Mouse (Mus musculus): ENCODE measurements around the gene Phyhd1.
A peak's percentile ranks its signal among the peaks of the same experiment; 100 is the strongest.

The Phyhd1 gene

GRCm38 (mm10) chr2:30265767-30266253 lies at the start of gene Phyhd1:
TSS of gene Phyhd1 (plus strand) at chr2:30266203.
- DNase-seq = peak; percentile 88

GRCm38 (mm10) chr2:30216293-30216692 lies 49.7 kb upstream of the Phyhd1 start:
- no peak for DNase-seq

- no peak for DNase-seq
Measured at GRCm38 (mm10) chr2:30235593-30235992, 30.4 kb upstream of the Phyhd1 start.

GRCm38 (mm10) chr2:30236426-30237198 lies 29.4 kb upstream of the Phyhd1 start:
- peak; percentile 38 for DNase-seq

GRCm38 (mm10) chr2:30237199-30237880 lies 28.7 kb upstream of the Phyhd1 start, which contains the start of gene Lrrc8a:
TSS of gene Lrrc8a (plus strand) at chr2:30237715.
- DNase-seq = peak; percentile 100

GRCm38 (mm10) chr2:30237881-30238280 lies 28.1 kb upstream of the Phyhd1 start:
- peak; percentile 83 for DNase-seq

- DNase-seq = no peak
Measured at GRCm38 (mm10) chr2:30238906-30239465, 27.0 kb upstream of the Phyhd1 start.

- DNase-seq = peak; percentile 80
Measured at GRCm38 (mm10) chr2:30239777-30240176, 26.2 kb upstream of the Phyhd1 start.

GRCm38 (mm10) chr2:30240267-30240666 lies 25.7 kb upstream of the Phyhd1 start, which contains the start of gene Gm28035:
TSS of gene Gm28035 (plus strand) at chr2:30240567.
- no peak for DNase-seq

- DNase-seq = peak; percentile 85
Measured at GRCm38 (mm10) chr2:30242509-30242908, 23.5 kb upstream of the Phyhd1 start.

GRCm38 (mm10) chr2:30243391-30243790 lies 22.6 kb upstream of the Phyhd1 start:
- no peak for DNase-seq

GRCm38 (mm10) chr2:30244595-30245178 lies 21.3 kb upstream of the Phyhd1 start:
- DNase-seq = no peak

GRCm38 (mm10) chr2:30247036-30247435 lies 19.0 kb upstream of the Phyhd1 start:
- no peak for DNase-seq

GRCm38 (mm10) chr2:30247681-30248080 lies 18.3 kb upstream of the Phyhd1 start:
- no peak for DNase-seq

- no peak for DNase-seq
Measured at GRCm38 (mm10) chr2:30249182-30249581, 16.8 kb upstream of the Phyhd1 start.

GRCm38 (mm10) chr2:30250166-30251128 lies 15.6 kb upstream of the Phyhd1 start:
- no peak for DNase-seq

- DNase-seq = peak; percentile 61
Measured at GRCm38 (mm10) chr2:30251417-30252104, 14.4 kb upstream of the Phyhd1 start.

GRCm38 (mm10) chr2:30252521-30252920 lies 13.5 kb upstream of the Phyhd1 start:
- no peak for DNase-seq

GRCm38 (mm10) chr2:30253809-30254208 lies 12.2 kb upstream of the Phyhd1 start:
- DNase-seq = no peak

- no peak for DNase-seq
Measured at GRCm38 (mm10) chr2:30255631-30256395, 10.2 kb upstream of the Phyhd1 start.

Data from lung, postnatal 10 days (tissue).